Mouse (Mus musculus) stomach, embryonic 16.5 days (tissue): ENCODE measurements around the gene Prss40. TPM values are rescaled to one million over a fixed set of nuclear protein-coding genes. Genes with fewer than 3 reads are reported as not detected.

ENCODE experiments used
- polyA plus RNA-seq: library from polyadenylated mRNA; unstranded; fragments of >200 nt; fragmentation: Nextera tagmentation; extraction: Ambion mirVana; gene quantifications from 2 replicates; pipeline ENCODE4 v1.2.1, GENCODE M21; 2015

The Prss40 gene
- polyA plus RNA-seq, 1 experiment from 2014 or later = not detected

Other genes starting within 250 kb of the Prss40 start
- 52.6 and 55.0 TPM in 2 replicates for gene Ccdc115, start 121.3 kb downstream of the Prss40 start, polyA plus RNA-seq
- gene Imp4, start 121.1 kb downstream of the Prss40 start, polyA plus RNA-seq = 74.1 and 86.2 TPM in 2 replicates
- gene Ptpn18, start 101.2 kb downstream of the Prss40 start, polyA plus RNA-seq = 23.7 and 27.5 TPM in 2 replicates
- not detected in 2 replicates for gene Prss39, start 62.5 kb downstream of the Prss40 start, polyA plus RNA-seq
- 0.43 and 0.59 TPM in 2 replicates for gene Cfc1, start 25.3 kb downstream of the Prss40 start, polyA plus RNA-seq
- gene Amer3, start 18.7 kb upstream of the Prss40 start, polyA plus RNA-seq = 0.49 and 0.76 TPM in 2 replicates